In genomic region chr13:34395504-34395903, GRCm38 (mm10) we compare ENCODE assay signal across 24 mouse cellular contexts.
"Had no signal": no experiment of that assay in that cellular context is flagged by ENCODE, and none has a peak within 500 bp of the region (broad histone marks: within the 10 kb centered on the region; RNA-seq: fewer than 3 reads in every experiment).

No protein-coding gene starts in this region.

- H3K27me3 ChIP-seq: limb, embryonic 12.5 days; limb, embryonic 15.5 days; midbrain, embryonic 13.5 days; neural tube, embryonic 13.5 days; stomach, embryonic 15.5 days had no signal

- H3K4me3 ChIP-seq: layer of hippocampus, adult 2 months; limb, embryonic 12.5 days; limb, embryonic 15.5 days; megakaryocyte, embryonic 14.5 days; midbrain, embryonic 10.5 days; midbrain, embryonic 13.5 days; myocyte; neural tube, embryonic 13.5 days; stomach, embryonic 15.5 days had no signal

- H3K4me2 ChIP-seq: limb, embryonic 12.5 days; limb, embryonic 15.5 days; liver, embryonic 11.5 days; lung, embryonic 14.5 days; midbrain, embryonic 13.5 days; neural tube, embryonic 13.5 days; stomach, embryonic 15.5 days had no signal

- ATAC-seq: liver, postnatal 0 days; lung, postnatal 0 days; midbrain, embryonic 13.5 days; midbrain, embryonic 16.5 days had no signal

- H3K27ac ChIP-seq: kidney, postnatal 0 days; layer of hippocampus, adult 2 months; limb, embryonic 12.5 days; limb, embryonic 15.5 days; liver, embryonic 14.5 days; midbrain, embryonic 10.5 days; midbrain, embryonic 13.5 days; neural tube, embryonic 13.5 days; stomach, embryonic 15.5 days had no signal

- H3K9ac ChIP-seq: limb, embryonic 12.5 days; limb, embryonic 15.5 days; liver, embryonic 14.5 days; liver, postnatal 0 days; lung, embryonic 14.5 days; midbrain, embryonic 13.5 days; neural tube, embryonic 13.5 days; stomach, embryonic 15.5 days had no signal

- H3K36me3 ChIP-seq: limb, embryonic 12.5 days; limb, embryonic 15.5 days; midbrain, embryonic 10.5 days; midbrain, embryonic 13.5 days; neural tube, embryonic 13.5 days; stomach, embryonic 15.5 days had no signal

- H3K9me3 ChIP-seq: limb, embryonic 12.5 days; limb, embryonic 15.5 days; megakaryocyte, embryonic 14.5 days; midbrain, embryonic 10.5 days; midbrain, embryonic 13.5 days; neural tube, embryonic 13.5 days; stomach, embryonic 15.5 days had no signal

- DNase-seq: kidney, postnatal 25 days; layer of hippocampus, adult 9-11 months; liver, postnatal 0 days; lung, embryonic 14.5 days; lung, postnatal 36 days; retina, postnatal 1 day; right cerebral cortex, postnatal 25 days; spleen, adult 18-20 months; thymus, adult 18-20 months; thymus, postnatal 36 days had no signal

- H3K4me1 ChIP-seq: stomach, embryonic 15.5 days had no signal
